Mouse (Mus musculus) MEL (cell line): ENCODE measurements at regions not wholly inside any gene's neighbourhood (a gene's known extent, or its start where the extent isn't known, plus 50 kb on each side); places are given as distances from the start of the nearest gene placed in this dataset.

ENCODE experiments used
- CHD2 ChIP-seq: IDR thresholded peaks from 2 replicates; pipeline ENCODE4 v1.6.1; 2011; ENCODE audit warnings: low read length, improper control_type of control experiment
- MAX ChIP-seq: IDR thresholded peaks from 2 replicates; pipeline ENCODE4 v1.6.1; 2011; ENCODE audit warnings: low read length, improper control_type of control experiment
- MYC ChIP-seq: IDR thresholded peaks from 2 replicates; pipeline ENCODE4 v1.6.1; 2011; ENCODE audit warnings: low read depth, mild to moderate bottlenecking, low read length, improper control_type of control experiment, moderate library complexity
- POLR2A ChIP-seq, 2 experiments: IDR thresholded peaks; 2 replicates each; pipeline ENCODE4 v1.6.1; 2011 to 2012; ENCODE audit warnings: low read length in 2 of 2, mild to moderate bottlenecking in 2 of 2, control low read depth in 1 of 2, improper control_type of control experiment in 1 of 2, low read depth in 1 of 2, moderate library complexity in 1 of 2; ENCODE audit not compliant: control insufficient read depth in 1 of 2, insufficient read depth in 1 of 2, poor library complexity in 1 of 2
- ZNF384 ChIP-seq: IDR thresholded peaks from 2 replicates; pipeline ENCODE4 v1.6.1; 2012; ENCODE audit warnings: low read depth, mild to moderate bottlenecking, inconsistent platforms, low read length, improper control_type of control experiment

- TF ChIP-seq MYC (no peak), POLR2A (IDR thresholded peaks at IDR 0.05; ENCODE audit: control insufficient read depth in 1 of 2, insufficient read depth in 1 of 2, low read depth in 1 of 2, low read length in 2 of 2, poor library complexity in 1 of 2) (no peak), ZNF384 (no peak), MAX (no peak), CHD2 (no peak)
Measured at GRCm38 (mm10) chr13:32426906-32427305, 88.4 kb upstream of the Gmds start.
